Mouse (Mus musculus) thymus, adult 2 months (tissue): ENCODE results near the gene Colgalt1.

Experiments used
- CTCF ChIP-seq: fragments of 200-500 bp; IDR thresholded peaks from 2 replicates; pipeline ENCODE4 v1.5.1; 2012; ENCODE audit warnings: mild to moderate bottlenecking, control low read depth, low read length, moderate library complexity, borderline replicate concordance; ENCODE audit not compliant: control insufficient read depth, poor library complexity, insufficient read depth; ENCODE audit errors: extremely low read depth
- POLR2A ChIP-seq: fragments of 200-500 bp; IDR thresholded peaks from 2 replicates; pipeline ENCODE4 v1.6.1; 2012; ENCODE audit warnings: mild to moderate bottlenecking, low read length, control low read depth, moderate library complexity; ENCODE audit not compliant: control insufficient read depth, poor library complexity, insufficient read depth; ENCODE audit errors: extremely low read depth

- TF ChIP-seq POLR2A (no peak), CTCF (no peak)
Measured at GRCm38 (mm10) chr8:71596384-71596783, 14.4 kb upstream of the Colgalt1 start.
